Mouse (Mus musculus): ENCODE measurements around the gene Hist1h3c.
A peak's percentile ranks its signal among the peaks of the same experiment; 100 is the strongest.

- peak; percentile 97 for TF ChIP-seq POLR2A (IDR thresholded peaks at IDR 0.05; ENCODE audit: insufficient read length, low read depth)
- TF ChIP-seq TCF12 (IDR thresholded peaks at IDR 0.05; ENCODE audit: insufficient read depth, poor library complexity, severe bottlenecking), result no peak
Observed at GRCm38 (mm10) chr13:23698300-23698693, 47.1 kb downstream of the Hist1h3c start, which contains the start of gene Hist1h4c.

Data from myocyte (in vitro differentiated cells).